Mouse (Mus musculus) layer of hippocampus, adult 18-20 months (tissue): Measurements from ENCODE around the gene Gm45808. TPM values are rescaled to one million over a fixed set of nuclear protein-coding genes. Genes with fewer than 3 reads are reported as not detected.
A peak's percentile ranks its signal among the peaks of the same experiment; 100 is the strongest.
"Not testable (repeated sequence)": the region's sequence is repeated elsewhere in the genome, so short reads cannot be mapped to it uniquely, and the experiment has no call there.

Experiments
- DNase-seq, 2 experiments: peaks; one replicate each; pipeline ENCODE4 v3.0.0; 2022; ENCODE audit warnings: low spot score in 2 of 2
- total RNA-seq, 2 experiments: library from RNA; stranded (reverse); gene quantifications; 2 replicates each; pipeline ENCODE4 v1.2.3; 2021

Gene Gm45808
- total RNA-seq, 2 experiments from 2014 or later: 0.91 to 1.2 TPM

- DNase-seq: no peak
Observed at GRCm38 (mm10) chr7:45476453-45476852, 10.2 kb downstream of the Gm45808 start.

GRCm38 (mm10) chr7:45475291-45475969, 11.2 kb downstream of the Gm45808 start:
- DNase-seq: peak in 1 of 2 experiments; percentile 68

DNA sequence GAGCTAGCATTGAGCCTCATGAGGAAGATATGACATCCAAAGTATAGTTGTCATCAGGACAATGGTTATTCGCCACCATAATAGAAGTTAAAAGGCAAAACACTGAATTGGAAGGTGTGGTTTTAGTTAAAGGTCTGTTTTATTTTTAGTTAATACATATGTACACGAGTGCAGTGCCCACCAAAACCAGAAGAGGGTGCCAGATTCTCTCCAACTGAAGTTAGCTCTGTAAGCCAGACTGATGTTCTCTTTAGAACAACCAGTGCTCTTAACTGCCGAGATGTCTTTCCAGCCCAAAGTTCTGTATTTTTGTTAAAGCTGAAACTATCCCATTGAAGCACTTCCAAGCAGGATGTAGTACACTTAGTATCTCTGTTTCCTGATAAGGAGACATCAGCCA, 15.7 kb downstream of the Gm45808 start:
- DNase-seq: peak in 1 of 2 experiments; percentile 89

GRCm38 (mm10) chr7:45467090-45467670, 19.4 kb downstream of the Gm45808 start:
- no peak for DNase-seq

DNA sequence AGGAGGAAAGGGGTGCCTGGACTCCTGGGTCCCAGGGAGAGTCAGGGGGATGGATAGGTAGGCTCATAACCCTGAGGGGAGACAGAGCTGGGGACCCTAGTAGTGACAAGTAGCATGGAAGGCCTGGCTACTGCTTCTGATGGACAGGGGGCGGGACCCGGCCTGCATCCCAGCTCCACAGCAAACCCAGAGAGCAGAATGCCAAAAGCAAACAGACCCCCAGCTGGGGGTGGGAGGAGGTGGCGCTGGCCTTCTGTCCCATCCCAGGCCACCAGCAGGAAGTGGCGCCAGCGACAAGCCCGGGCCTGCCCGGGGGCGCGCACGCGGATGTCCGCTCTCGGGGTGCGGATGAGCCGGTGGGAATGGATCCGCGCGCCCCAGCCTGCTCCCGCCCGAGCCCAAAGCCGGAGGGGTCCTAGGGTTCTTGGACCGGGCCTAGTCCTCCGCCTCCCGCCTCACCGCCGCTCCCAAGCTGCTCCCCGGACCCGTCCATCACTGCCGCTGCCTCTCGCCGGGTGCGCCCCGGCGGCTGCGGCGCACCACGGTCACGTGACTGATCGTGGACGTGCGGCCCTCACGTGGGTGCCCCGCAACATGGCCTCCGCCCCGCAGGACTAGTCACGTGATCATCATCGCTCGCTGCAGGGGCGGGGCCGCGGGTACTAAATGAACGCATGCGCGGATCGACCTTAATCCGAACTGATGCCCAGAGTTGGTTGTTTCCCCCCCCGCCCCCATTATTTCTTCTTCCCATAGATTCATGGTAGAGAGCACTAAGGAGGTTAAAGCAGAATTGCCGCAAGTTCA, 20.1 kb downstream of the Gm45808 start, which contains the start of gene Bax:
TSS of gene Bax (minus strand) at position 616 of the 807 bp plus-strand sequence.
- peak; percentile 93 to 98 for DNase-seq

DNA sequence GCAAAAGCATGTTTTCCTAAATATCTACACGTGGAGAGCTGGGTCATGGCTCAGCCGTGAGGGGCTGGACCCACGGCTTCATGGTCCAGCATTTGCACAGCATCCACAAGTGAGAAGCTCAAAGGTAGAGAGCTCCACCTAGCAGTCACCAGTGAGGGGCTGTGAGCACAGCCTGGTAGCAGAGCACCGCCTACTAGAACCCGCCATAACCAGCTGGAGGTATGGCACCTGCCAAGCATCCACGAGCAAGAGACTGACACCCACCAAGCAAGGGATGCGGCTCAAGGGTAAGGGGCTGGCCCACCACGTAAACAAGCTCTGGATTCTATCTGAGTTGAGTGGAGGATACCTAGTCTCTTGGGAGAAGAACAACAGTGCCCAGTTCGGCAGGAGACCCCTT, 21.1 kb downstream of the Gm45808 start:
- peak in 1 of 2 experiments; percentile 36 for DNase-seq

DNA sequence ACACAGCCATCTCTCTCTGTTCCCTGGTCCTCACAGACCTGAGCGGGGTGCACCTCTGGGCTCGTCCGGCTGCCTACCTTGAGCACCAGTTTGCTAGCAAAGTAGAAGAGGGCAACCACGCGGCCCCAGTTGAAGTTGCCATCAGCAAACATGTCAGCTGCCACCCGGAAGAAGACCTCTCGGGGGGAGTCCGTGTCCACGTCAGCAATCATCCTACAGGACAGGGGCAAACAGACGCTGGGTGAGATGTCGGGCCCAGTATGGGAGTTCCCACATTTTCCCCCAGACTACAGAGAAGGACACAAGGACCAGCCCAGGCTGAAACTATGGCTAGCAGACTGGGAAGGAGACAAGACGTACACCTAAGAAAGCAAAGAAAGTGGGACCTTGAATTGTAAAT, 21.5 kb downstream of the Gm45808 start:
- DNase-seq: no peak

DNA sequence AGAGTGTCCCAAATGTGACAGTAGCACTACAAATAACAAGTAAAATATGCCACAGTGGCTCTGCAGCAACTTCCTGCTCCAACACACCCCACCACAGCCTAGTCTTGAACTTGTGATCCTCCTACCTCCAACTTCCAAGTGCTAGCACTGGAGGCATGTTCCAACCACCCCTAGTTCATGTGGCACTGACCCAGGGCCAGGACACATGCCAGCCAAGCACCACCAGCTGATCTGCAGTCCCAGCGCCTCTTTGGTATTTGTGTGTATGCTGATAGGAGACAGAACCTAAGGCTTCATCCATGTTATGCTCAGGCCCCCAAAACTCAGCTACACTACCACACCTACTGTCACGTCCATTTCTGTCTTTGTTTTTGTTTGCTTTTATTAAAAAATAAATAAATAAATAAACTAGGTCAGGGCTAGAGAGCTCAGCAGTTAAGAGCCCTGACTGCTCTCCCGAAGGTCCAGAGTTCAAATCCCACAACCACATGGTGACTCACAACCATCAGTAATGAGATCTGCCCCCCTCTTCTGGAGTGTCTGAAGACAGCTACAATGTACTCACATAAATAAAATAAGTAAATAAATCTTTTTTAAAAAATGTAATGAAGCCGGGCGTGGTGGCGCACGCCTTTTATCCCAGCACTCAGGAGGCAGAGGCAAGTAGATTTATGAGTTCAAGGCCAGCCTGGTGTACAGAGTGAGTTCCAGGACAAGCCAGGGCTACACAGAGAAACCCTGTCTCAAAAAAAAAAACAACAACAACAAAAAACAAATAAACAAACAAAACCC, 22.4 kb downstream of the Gm45808 start:
- DNase-seq: no peak

DNA sequence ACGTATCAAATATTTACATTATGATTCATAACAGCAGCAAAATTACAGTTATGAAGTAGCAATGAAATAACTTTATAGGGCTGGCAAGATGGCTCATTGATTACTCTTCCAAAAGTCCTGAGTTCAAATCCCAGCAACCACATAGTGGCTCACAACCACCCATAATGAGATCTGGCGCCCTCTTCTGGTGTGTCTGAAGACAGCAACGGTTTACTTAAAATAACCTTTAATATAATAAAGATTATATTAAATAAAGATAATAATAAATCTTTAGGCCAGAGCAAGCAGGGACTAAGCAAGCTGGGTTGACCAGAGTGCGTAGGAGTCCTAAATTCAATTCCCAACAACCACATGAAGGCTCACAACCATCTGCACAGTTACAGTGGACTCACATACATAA, 23.7 kb downstream of the Gm45808 start:
- not testable (repeated sequence) for DNase-seq

DNA sequence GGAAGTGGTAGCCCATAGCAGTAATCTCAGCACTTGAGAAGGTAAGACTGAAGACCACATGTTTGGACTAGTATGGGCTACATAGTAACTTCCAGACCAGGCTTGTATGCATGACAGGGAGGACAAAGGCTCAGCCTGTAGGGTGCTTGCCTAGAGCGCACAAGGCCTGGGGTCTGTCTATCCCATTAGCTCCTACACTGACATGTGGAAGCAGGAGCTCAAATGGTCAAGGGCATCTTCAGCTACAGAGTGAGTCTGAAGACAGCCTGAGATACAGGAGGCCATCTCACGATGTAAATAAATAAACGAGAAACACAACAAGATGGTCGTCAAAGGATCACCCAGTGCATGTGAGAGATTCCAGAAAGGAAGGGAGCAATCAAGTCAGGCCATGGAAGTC, 24.3 kb downstream of the Gm45808 start:
- DNase-seq: no peak

- no peak for DNase-seq
Observed at GRCm38 (mm10) chr7:45461781-45462180, 24.8 kb downstream of the Gm45808 start.

DNA sequence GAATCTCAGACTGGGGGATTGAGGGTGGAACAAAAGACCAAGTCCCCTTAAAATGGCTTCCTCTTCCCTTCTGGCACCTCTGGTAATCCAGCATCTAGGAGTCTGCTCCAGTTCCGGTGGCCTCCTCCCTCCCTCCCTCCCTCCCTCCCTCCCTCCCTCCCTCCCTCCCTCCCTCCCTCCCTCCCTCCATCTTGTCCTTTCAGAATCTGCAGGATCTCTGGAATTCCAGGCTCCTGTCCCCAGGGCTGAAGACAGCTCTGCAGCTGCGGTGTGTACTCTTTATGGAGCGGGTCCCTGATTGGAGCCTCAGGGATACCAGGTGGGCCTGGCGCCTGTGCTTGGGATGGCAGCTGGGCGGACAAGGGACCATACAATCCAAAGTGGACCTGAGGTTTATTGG, 25.3 kb downstream of the Gm45808 start:
- no peak for DNase-seq

DNA sequence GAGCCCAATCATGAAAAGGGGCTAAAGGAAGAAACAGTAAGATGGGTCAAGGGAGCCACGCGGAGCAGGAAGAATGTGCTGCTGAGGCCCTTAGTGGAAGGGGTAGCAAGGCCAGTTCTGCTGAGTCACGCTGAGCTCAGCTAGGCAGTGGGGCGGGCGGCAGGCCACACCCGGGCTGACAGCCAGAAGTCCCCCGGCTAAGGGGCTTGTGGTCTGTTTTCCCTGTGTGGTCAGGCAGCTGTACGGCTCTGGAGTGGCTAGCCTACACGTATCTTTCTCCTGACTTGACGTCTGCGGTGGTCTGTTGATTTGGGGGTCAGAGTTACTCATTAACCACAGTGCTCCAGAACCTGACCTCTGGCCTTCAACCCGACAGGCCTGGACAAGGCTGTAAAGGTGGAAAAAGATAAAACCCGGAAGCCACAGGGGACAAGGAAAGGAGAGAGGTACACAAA, 25.7 kb downstream of the Gm45808 start:
- DNase-seq: peak in 1 of 2 experiments; percentile 43

DNA sequence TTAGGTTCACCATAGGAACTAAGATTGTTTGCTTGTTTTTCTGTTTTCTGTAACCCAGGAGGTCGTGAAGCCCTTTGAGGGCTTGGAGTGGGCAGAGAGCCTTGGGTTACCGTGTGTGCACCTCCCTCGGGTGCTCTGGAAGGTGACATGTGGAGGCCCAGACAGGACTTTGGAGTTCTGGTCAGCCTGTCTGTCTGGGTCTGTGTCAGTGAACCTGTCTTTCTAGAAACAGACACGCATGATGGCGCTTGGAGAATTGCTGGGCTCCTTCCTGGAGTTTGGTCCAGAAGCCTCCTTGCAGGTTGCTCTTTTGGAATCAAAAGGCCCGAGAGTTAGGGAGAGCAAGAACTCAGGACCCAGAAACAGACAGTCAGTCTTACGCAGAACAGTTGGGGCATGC, 26.2 kb downstream of the Gm45808 start:
- DNase-seq: no peak

- peak; percentile 96 to 98 for DNase-seq
Observed at GRCm38 (mm10) chr7:45459564-45460140, 27.0 kb downstream of the Gm45808 start, which contains the start of gene Ftl1. TSS of gene Ftl1 (minus strand) at chr7:45459884.

GRCm38 (mm10) chr7:45458748-45459563, 27.7 kb downstream of the Gm45808 start:
- peak in 1 of 2 experiments; percentile 80 for DNase-seq

DNA sequence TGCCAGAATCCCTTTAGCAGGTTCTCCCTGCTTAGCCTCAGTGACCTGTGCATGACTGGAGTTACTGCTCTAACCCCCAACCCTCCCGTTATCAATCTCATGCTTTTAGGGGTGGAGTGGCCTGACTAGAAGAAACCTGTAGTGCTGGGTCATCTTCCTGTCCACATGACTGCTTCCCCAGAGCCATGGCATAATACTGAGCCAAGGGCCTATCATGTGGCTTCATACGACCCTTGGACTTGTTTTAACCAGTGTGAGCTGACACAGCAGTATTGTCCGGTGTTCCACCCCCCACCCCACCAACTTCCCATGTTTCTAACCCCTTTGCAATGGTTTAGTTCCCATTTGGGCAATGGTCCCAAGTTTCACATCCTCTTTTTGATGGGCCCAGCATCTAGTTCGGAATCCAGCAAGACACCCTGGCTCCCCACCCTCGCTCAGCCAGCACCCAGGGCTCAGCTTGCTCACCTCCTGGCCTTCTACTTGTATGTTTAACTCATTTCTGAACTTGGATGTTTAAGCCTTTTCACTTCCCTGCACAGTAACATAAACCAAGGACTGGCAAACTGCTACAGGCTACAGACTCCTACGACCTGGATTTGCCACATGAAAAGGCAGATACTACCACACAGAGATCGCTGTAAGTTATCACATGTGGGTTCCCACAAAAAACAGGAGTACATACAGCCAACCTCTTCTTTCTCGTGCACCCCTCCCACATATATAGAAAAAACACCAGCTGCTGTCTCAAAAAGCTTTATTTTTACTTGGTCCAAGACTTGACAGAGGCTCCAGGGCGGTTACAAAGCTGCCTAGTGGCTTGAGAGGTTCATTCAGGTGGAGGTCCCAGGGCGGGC, 29.2 kb downstream of the Gm45808 start:
- DNase-seq: no peak

- no peak for DNase-seq
Observed at GRCm38 (mm10) chr7:45456721-45457203, 29.8 kb downstream of the Gm45808 start.
